Mouse (Mus musculus): ENCODE data around the gene Mis18bp1. TPM values are rescaled to one million over a fixed set of nuclear protein-coding genes. Genes with fewer than 3 reads are reported as not detected.
A peak's percentile ranks its signal among the peaks of the same experiment; 100 is the strongest.
"Not testable (repeated sequence)": the region's sequence is repeated elsewhere in the genome, so short reads cannot be mapped to it uniquely, and the experiment has no call there.

The Mis18bp1 gene
- 39.7 and 42.1 TPM in 2 replicates for polyA plus RNA-seq (2015; fragmentation: Nextera tagmentation; extraction: Ambion mirVana)

- Histone ChIP-seq H3K36me3 (ENCODE audit: control insufficient read depth, insufficient read depth, low read length) (no peaks in the 10 kb centered on the region), H3K9me3 (replicated peaks; ENCODE audit: control insufficient read depth, low read length) (no peaks in the 10 kb centered on the region), H3K4me2 (ENCODE audit: low read depth, low read length) (peak within 1 kb of the TSS; percentile 51), H3K4me1 (ENCODE audit: control insufficient read depth, insufficient read depth, low read length) (peaks cover 5% of the 10 kb centered on the region), H3K4me3 (replicated peaks; ENCODE audit: low read length) (peak within 1 kb of the TSS; percentile 79), H3K27ac (ENCODE audit: low read length) (peak within 1 kb of the TSS; percentile 97), H3K27me3 (ENCODE audit: control insufficient read depth, insufficient read depth, low read length) (no peaks in the 10 kb centered on the region), H3K9ac (ENCODE audit: low read length) (peak within 1 kb of the TSS; percentile 82)
- under 1% methylated on average over 70 of the region's 70 CpGs for WGBS
- ATAC-seq (ENCODE audit: insufficient read depth, low FRiP score) = peak; percentile 99
These were observed at the start of gene Mis18bp1 for GRCm38 (mm10) chr12:65172021-65172951. TSS of gene Mis18bp1 (minus strand) at chr12:65172604.

- no peak overlapping the region for H3K4me3 ChIP-seq (replicated peaks; ENCODE audit: low read length)
- no peaks in the 10 kb centered on the region for H3K36me3 ChIP-seq (ENCODE audit: control insufficient read depth, insufficient read depth, low read length)
- no peaks in the 10 kb centered on the region for H3K4me1 ChIP-seq (ENCODE audit: control insufficient read depth, insufficient read depth, low read length)
- no peak overlapping the region for H3K27ac ChIP-seq (ENCODE audit: low read length)
- H3K27me3 ChIP-seq (ENCODE audit: control insufficient read depth, insufficient read depth, low read length) = no peaks in the 10 kb centered on the region
- no peak overlapping the region for H3K9ac ChIP-seq (ENCODE audit: low read length)
- WGBS = 76% methylated on average over 6 of the region's 6 CpGs
- no peak for ATAC-seq (ENCODE audit: insufficient read depth, low FRiP score)
- H3K9me3 ChIP-seq (replicated peaks; ENCODE audit: control insufficient read depth, low read length) = no peaks in the 10 kb centered on the region
- H3K4me2 ChIP-seq (ENCODE audit: low read depth, low read length) = no peak overlapping the region
These were observed 44.0 kb upstream of the Mis18bp1 start for GRCm38 (mm10) chr12:65216404-65216840.

GRCm38 (mm10) chr12:65206431-65206830 is 34.0 kb upstream of the Mis18bp1 start:
- H3K9ac ChIP-seq (ENCODE audit: low read length) = no peak overlapping the region
- no peaks in the 10 kb centered on the region for H3K36me3 ChIP-seq (ENCODE audit: control insufficient read depth, insufficient read depth, low read length)
- H3K9me3 ChIP-seq (replicated peaks; ENCODE audit: control insufficient read depth, low read length) = no peaks in the 10 kb centered on the region
- no peaks in the 10 kb centered on the region for H3K4me1 ChIP-seq (ENCODE audit: control insufficient read depth, insufficient read depth, low read length)
- ATAC-seq (ENCODE audit: insufficient read depth, low FRiP score) = no peak
- H3K4me3 ChIP-seq (replicated peaks; ENCODE audit: low read length) = no peak overlapping the region
- 44% methylated on average over 1 of the region's 1 CpGs for WGBS
- no peak overlapping the region for H3K27ac ChIP-seq (ENCODE audit: low read length)
- no peak overlapping the region for H3K4me2 ChIP-seq (ENCODE audit: low read depth, low read length)
- no peaks in the 10 kb centered on the region for H3K27me3 ChIP-seq (ENCODE audit: control insufficient read depth, insufficient read depth, low read length)

GRCm38 (mm10) chr12:65201812-65202211 is 29.4 kb upstream of the Mis18bp1 start:
- Histone ChIP-seq H3K4me3 (replicated peaks; ENCODE audit: low read length) (no peak overlapping the region), H3K27me3 (ENCODE audit: control insufficient read depth, insufficient read depth, low read length) (no peaks in the 10 kb centered on the region), H3K9ac (ENCODE audit: low read length) (no peak overlapping the region), H3K27ac (ENCODE audit: low read length) (no peak overlapping the region), H3K36me3 (ENCODE audit: control insufficient read depth, insufficient read depth, low read length) (no peaks in the 10 kb centered on the region), H3K4me1 (ENCODE audit: control insufficient read depth, insufficient read depth, low read length) (no peaks in the 10 kb centered on the region), H3K4me2 (ENCODE audit: low read depth, low read length) (no peak overlapping the region), H3K9me3 (replicated peaks; ENCODE audit: control insufficient read depth, low read length) (no peaks in the 10 kb centered on the region)
- 91% methylated on average over 2 of the region's 2 CpGs for WGBS
- no peak for ATAC-seq (ENCODE audit: insufficient read depth, low FRiP score)

GRCm38 (mm10) chr12:65194003-65194530 is 21.7 kb upstream of the Mis18bp1 start:
- Histone ChIP-seq H3K4me1 (ENCODE audit: control insufficient read depth, insufficient read depth, low read length) (no peaks in the 10 kb centered on the region), H3K36me3 (ENCODE audit: control insufficient read depth, insufficient read depth, low read length) (no peaks in the 10 kb centered on the region), H3K4me2 (ENCODE audit: low read depth, low read length) (no peak overlapping the region), H3K27ac (ENCODE audit: low read length) (no peak overlapping the region), H3K9me3 (replicated peaks; ENCODE audit: control insufficient read depth, low read length) (no peaks in the 10 kb centered on the region), H3K9ac (ENCODE audit: low read length) (no peak overlapping the region), H3K27me3 (ENCODE audit: control insufficient read depth, insufficient read depth, low read length) (no peaks in the 10 kb centered on the region), H3K4me3 (replicated peaks; ENCODE audit: low read length) (no peak overlapping the region)
- no peak for ATAC-seq (ENCODE audit: insufficient read depth, low FRiP score)
- 63% methylated on average over 5 of the region's 5 CpGs for WGBS

- Histone ChIP-seq H3K4me1 (ENCODE audit: control insufficient read depth, insufficient read depth, low read length) (no peaks in the 10 kb centered on the region), H3K4me2 (ENCODE audit: low read depth, low read length) (no peak overlapping the region), H3K9me3 (replicated peaks; ENCODE audit: control insufficient read depth, low read length) (no peaks in the 10 kb centered on the region), H3K9ac (ENCODE audit: low read length) (no peak overlapping the region), H3K27ac (ENCODE audit: low read length) (no peak overlapping the region), H3K36me3 (ENCODE audit: control insufficient read depth, insufficient read depth, low read length) (no peaks in the 10 kb centered on the region), H3K4me3 (replicated peaks; ENCODE audit: low read length) (no peak overlapping the region), H3K27me3 (ENCODE audit: control insufficient read depth, insufficient read depth, low read length) (no peaks in the 10 kb centered on the region)
- 69% methylated on average over 2 of the region's 2 CpGs for WGBS
- no peak for ATAC-seq (ENCODE audit: insufficient read depth, low FRiP score)
These were observed 16.8 kb upstream of the Mis18bp1 start for GRCm38 (mm10) chr12:65189213-65189612.

GRCm38 (mm10) chr12:65187365-65187764 is 15.0 kb upstream of the Mis18bp1 start:
- no peaks in the 10 kb centered on the region for H3K27me3 ChIP-seq (ENCODE audit: control insufficient read depth, insufficient read depth, low read length)
- H3K4me2 ChIP-seq (ENCODE audit: low read depth, low read length) = no peak overlapping the region
- no peak overlapping the region for H3K27ac ChIP-seq (ENCODE audit: low read length)
- no peak overlapping the region for H3K9ac ChIP-seq (ENCODE audit: low read length)
- ATAC-seq (ENCODE audit: insufficient read depth, low FRiP score) = no peak
- H3K36me3 ChIP-seq (ENCODE audit: control insufficient read depth, insufficient read depth, low read length) = no peaks in the 10 kb centered on the region
- no peaks in the 10 kb centered on the region for H3K9me3 ChIP-seq (replicated peaks; ENCODE audit: control insufficient read depth, low read length)
- no peaks in the 10 kb centered on the region for H3K4me1 ChIP-seq (ENCODE audit: control insufficient read depth, insufficient read depth, low read length)
- H3K4me3 ChIP-seq (replicated peaks; ENCODE audit: low read length) = no peak overlapping the region
- 51% methylated on average over 3 of the region's 3 CpGs for WGBS

- H3K9me3 ChIP-seq (replicated peaks; ENCODE audit: control insufficient read depth, low read length) = no peaks in the 10 kb centered on the region
- H3K4me3 ChIP-seq (replicated peaks; ENCODE audit: low read length) = no peak overlapping the region
- H3K4me2 ChIP-seq (ENCODE audit: low read depth, low read length) = no peak overlapping the region
- no peaks in the 10 kb centered on the region for H3K27me3 ChIP-seq (ENCODE audit: control insufficient read depth, insufficient read depth, low read length)
- ATAC-seq (ENCODE audit: insufficient read depth, low FRiP score) = no peak
- no peak overlapping the region for H3K9ac ChIP-seq (ENCODE audit: low read length)
- H3K36me3 ChIP-seq (ENCODE audit: control insufficient read depth, insufficient read depth, low read length) = no peaks in the 10 kb centered on the region
- H3K27ac ChIP-seq (ENCODE audit: low read length) = no peak overlapping the region; the same call in 1 of the 2 replicates
- H3K4me1 ChIP-seq (ENCODE audit: control insufficient read depth, insufficient read depth, low read length) = peaks cover 5% of the 10 kb centered on the region
- WGBS = 92% methylated on average over 5 of the region's 5 CpGs
These were observed 1.3 kb upstream of the Mis18bp1 start for GRCm38 (mm10) chr12:65173736-65174135.

GRCm38 (mm10) chr12:65172959-65173358 is 555 bp upstream of the Mis18bp1 start:
- H3K4me2 ChIP-seq (ENCODE audit: low read depth, low read length) = peak overlapping the region; percentile 40
- 25% methylated on average over 8 of the region's 8 CpGs for WGBS
- ATAC-seq (ENCODE audit: insufficient read depth, low FRiP score) = peak; percentile 8; the same call in 1 of the 2 replicates
- peak overlapping the region; percentile 79 for H3K4me3 ChIP-seq (replicated peaks; ENCODE audit: low read length)
- not testable (repeated sequence) for H3K9me3 ChIP-seq (replicated peaks; ENCODE audit: control insufficient read depth, low read length); H3K36me3 ChIP-seq (ENCODE audit: control insufficient read depth, insufficient read depth, low read length); H3K4me1 ChIP-seq (ENCODE audit: control insufficient read depth, insufficient read depth, low read length); H3K27me3 ChIP-seq (ENCODE audit: control insufficient read depth, insufficient read depth, low read length)
- H3K27ac ChIP-seq (ENCODE audit: low read length) = peak overlapping the region; percentile 97
- H3K9ac ChIP-seq (ENCODE audit: low read length) = peak overlapping the region; percentile 82
